Mouse (Mus musculus) stomach, embryonic 16.5 days (tissue): ENCODE data around the gene Wnt3. TPM values are rescaled to one million over a fixed set of nuclear protein-coding genes. Genes with fewer than 3 reads are reported as not detected.
A peak's percentile ranks its signal among the peaks of the same experiment; 100 is the strongest.

Experiments used
- ATAC-seq: fragments of 200-750 bp; cut with Nextera tagmentation; 2 replicates; pipeline ENCODE4 v1.8.0; 2017; ENCODE audit warnings: moderate number of reproducible peaks, moderate TSS enrichment; ENCODE audit not compliant: insufficient read depth, low FRiP score
- H3K27ac ChIP-seq: fragments of 300-500 bp; sonication (generic); 2 replicates; pipeline ENCODE4 v1.5.1; 2014; ENCODE audit warnings: low read length
- H3K27me3 ChIP-seq: fragments of 300-500 bp; sonication (generic); 2 replicates; pipeline ENCODE4 v1.6.1; 2014; ENCODE audit warnings: low read length, control low read depth, mixed read lengths; ENCODE audit not compliant: control insufficient read depth, insufficient read depth
- H3K36me3 ChIP-seq: fragments of 300-500 bp; sonication (generic); 2 replicates; pipeline ENCODE4 v1.6.1; 2014; ENCODE audit warnings: low read length; ENCODE audit not compliant: control insufficient read depth, insufficient read depth
- H3K4me1 ChIP-seq: fragments of 300-500 bp; sonication (generic); 2 replicates; pipeline ENCODE4 v1.6.1; 2014; ENCODE audit warnings: low read length, control low read depth, mixed read lengths; ENCODE audit not compliant: control insufficient read depth, insufficient read depth
- H3K4me2 ChIP-seq: fragments of 300-500 bp; sonication (generic); 2 replicates; pipeline ENCODE4 v1.6.1; 2014; ENCODE audit warnings: low read depth, low read length, mixed read lengths
- H3K4me3 ChIP-seq: fragments of 300-500 bp; sonication (generic); replicated peaks from 2 replicates; pipeline ENCODE4 v1.5.1; 2014; ENCODE audit warnings: mild to moderate bottlenecking, low read length
- H3K9ac ChIP-seq: fragments of 300-500 bp; sonication (generic); 2 replicates; pipeline ENCODE4 v1.6.1; 2014; ENCODE audit warnings: low read length
- H3K9me3 ChIP-seq: fragments of 300-500 bp; sonication (generic); replicated peaks from 2 replicates; pipeline ENCODE4 v1.6.1; 2016; ENCODE audit warnings: low read length, control low read depth; ENCODE audit not compliant: control insufficient read depth
- WGBS: fragments of 180-500 bp; shearing (Covaris S2); extraction: QIAGEN DNeasy Blood & Tissue Kit; methylation state at CpG from one replicate; pipeline ENCODE4 v1.1.7; 2014; 5-methylcytosine and 5-hydroxymethylcytosine counted together
- polyA plus RNA-seq: library from polyadenylated mRNA; unstranded; fragments of >200 nt; fragmentation: Nextera tagmentation; extraction: Ambion mirVana; gene quantifications from 2 replicates; pipeline ENCODE4 v1.2.1, GENCODE M21; 2015

Gene Wnt3
- polyA plus RNA-seq, 1 experiment from 2014 or later = 0.06 TPM

- 64% methylated on average over 6 of the region's 6 CpGs for WGBS
- no peak overlapping the region for H3K9ac ChIP-seq
- H3K36me3 ChIP-seq = no peaks in the 10 kb centered on the region
- ATAC-seq = no peak
- H3K27me3 ChIP-seq = peaks cover 6% of the 10 kb centered on the region
- H3K27ac ChIP-seq = no peak overlapping the region
- H3K9me3 ChIP-seq = no peaks in the 10 kb centered on the region
- no peaks in the 10 kb centered on the region for H3K4me1 ChIP-seq
- H3K4me3 ChIP-seq = no peak overlapping the region
- H3K4me2 ChIP-seq = no peak overlapping the region
Measured at GRCm38 (mm10) chr11:103764601-103765000, 9.3 kb upstream of the Wnt3 start.

DNA sequence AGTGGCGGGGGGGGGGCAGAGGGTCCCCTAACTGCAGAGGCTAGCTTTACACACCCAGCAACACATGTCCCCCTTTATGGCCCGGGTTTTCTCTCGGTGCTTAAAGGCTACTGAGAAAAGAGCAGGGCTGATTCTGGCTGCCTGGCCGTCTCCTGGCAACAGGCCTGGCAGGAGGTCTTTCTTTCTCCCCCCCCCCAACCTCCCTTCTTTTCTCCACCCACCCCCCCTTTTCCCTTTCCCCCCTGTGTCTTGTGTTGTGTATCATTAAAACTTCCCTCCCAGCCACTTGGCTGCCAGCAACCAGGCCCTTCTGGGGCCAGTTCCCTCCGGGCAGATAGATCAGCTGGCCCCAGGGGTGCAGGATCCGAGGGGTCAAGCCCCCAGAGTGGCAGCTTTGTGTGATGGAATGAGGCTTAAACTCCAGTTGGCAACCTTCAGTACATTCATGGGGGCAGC, 8.4 kb upstream of the Wnt3 start:
- H3K4me1 ChIP-seq = no peaks in the 10 kb centered on the region
- peaks cover 16% of the 10 kb centered on the region for H3K27me3 ChIP-seq
- no peak overlapping the region for H3K4me3 ChIP-seq
- no peak overlapping the region for H3K9ac ChIP-seq
- H3K36me3 ChIP-seq = no peaks in the 10 kb centered on the region
- H3K27ac ChIP-seq = no peak overlapping the region
- H3K4me2 ChIP-seq = no peak overlapping the region
- no peak for ATAC-seq
- no peaks in the 10 kb centered on the region for H3K9me3 ChIP-seq
- 20% methylated on average over 6 of the region's 6 CpGs for WGBS

DNA sequence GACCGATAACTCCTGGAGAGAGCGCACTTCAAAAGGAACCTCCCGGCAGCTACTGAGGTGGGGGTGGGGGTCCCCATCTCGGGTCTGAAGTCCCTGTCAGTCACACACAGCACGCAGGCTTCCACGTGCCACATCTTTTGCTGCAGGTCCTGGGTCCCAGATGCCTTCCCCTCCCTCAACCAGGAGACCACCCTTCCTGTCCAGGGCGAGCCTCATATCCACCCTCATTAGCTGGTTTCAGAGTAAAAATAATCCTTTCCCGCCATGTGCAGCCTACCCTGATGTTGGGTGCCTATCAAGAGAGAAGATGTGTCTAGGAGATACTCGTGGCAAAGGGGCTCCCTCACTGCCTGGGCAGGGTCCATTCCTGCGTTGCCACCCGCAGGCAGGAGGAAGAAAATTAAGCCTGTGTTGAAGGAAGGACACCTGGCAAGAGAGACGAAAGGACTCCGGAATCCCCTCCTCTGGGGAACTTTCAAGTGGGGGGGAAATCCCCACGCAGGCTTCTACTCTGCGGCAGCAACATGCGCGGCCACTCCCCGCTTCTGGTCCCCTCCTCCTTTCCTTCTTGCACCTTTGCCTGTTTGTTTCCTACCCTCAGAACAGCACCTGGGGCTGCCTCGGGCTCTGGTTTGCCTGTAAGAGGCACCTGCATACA, 2.7 kb upstream of the Wnt3 start:
- no peak overlapping the region for H3K4me2 ChIP-seq
- H3K9ac ChIP-seq = no peak overlapping the region
- H3K27ac ChIP-seq = no peak overlapping the region
- peaks cover 72% of the 10 kb centered on the region for H3K27me3 ChIP-seq
- no peak for ATAC-seq
- H3K4me3 ChIP-seq = no peak overlapping the region
- H3K36me3 ChIP-seq = no peaks in the 10 kb centered on the region
- H3K4me1 ChIP-seq = peaks cover 10% of the 10 kb centered on the region
- WGBS = under 1% methylated on average over 19 of the region's 19 CpGs
- no peaks in the 10 kb centered on the region for H3K9me3 ChIP-seq

DNA sequence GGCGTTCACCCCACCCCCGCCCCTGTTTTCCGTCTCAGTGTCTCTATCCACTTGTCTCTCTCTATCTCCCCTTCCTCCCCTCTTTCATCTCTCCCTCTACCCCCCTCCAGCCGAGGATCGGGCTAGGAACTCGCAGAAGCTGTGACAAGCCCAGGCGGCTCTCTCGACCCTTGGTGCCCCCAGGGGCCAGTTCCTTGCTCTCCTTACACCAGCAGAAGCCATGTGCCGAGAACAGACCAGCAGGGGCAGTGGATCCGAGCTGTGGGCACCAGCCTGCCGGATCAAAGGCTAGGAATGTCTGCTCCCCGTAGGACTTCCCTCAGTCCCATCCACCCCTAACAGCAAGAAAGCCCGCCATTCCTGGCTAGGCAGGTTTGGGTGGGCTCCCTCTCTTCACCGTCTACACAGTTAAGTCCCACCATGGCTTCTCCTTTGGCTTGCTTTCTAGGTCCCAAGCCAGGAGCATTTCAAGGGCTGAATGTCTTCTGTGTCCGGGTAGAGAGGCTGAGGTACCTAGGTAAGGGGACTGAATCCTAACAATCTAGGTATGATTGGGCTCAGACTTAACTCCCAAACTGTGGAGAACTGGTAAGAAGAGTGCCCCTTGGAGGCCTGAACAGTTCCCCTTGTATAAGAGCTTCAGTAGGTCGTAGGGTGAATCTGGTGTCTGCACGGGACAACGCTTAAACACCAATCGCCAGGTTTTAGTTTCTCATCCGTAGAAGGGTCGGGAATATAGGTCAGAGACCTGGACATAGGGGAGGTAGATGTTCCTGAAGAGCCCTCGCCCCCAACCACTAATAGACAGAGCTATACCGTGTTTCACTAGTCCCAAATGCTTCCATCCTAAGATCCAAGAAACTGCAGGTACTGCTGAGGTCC, 1.2 kb upstream of the Wnt3 start:
- no peak overlapping the region for H3K9ac ChIP-seq
- ATAC-seq = no peak
- peaks cover 83% of the 10 kb centered on the region for H3K27me3 ChIP-seq
- H3K4me2 ChIP-seq = peak overlapping the region; percentile 51; the same call in 1 of the 2 replicates
- peaks cover 10% of the 10 kb centered on the region for H3K4me1 ChIP-seq
- no peaks in the 10 kb centered on the region for H3K9me3 ChIP-seq
- H3K27ac ChIP-seq = no peak overlapping the region
- no peaks in the 10 kb centered on the region for H3K36me3 ChIP-seq
- WGBS = 3% methylated on average over 23 of the region's 23 CpGs
- peak overlapping the region; percentile 28; the same call in 1 of the 2 replicates for H3K4me3 ChIP-seq

GRCm38 (mm10) chr11:103774228-103774530, 229 bp downstream of the Wnt3 start:
- WGBS = 2% methylated on average over 19 of the region's 19 CpGs
- no peak for ATAC-seq
- Histone ChIP-seq H3K4me3 (peak overlapping the region; percentile 28), H3K4me1 (peaks cover 10% of the 10 kb centered on the region), H3K36me3 (no peaks in the 10 kb centered on the region), H3K9me3 (no peaks in the 10 kb centered on the region), H3K27me3 (peaks cover 79% of the 10 kb centered on the region), H3K9ac (no peak overlapping the region), H3K27ac (no peak overlapping the region), H3K4me2 (peak overlapping the region; percentile 51)

DNA sequence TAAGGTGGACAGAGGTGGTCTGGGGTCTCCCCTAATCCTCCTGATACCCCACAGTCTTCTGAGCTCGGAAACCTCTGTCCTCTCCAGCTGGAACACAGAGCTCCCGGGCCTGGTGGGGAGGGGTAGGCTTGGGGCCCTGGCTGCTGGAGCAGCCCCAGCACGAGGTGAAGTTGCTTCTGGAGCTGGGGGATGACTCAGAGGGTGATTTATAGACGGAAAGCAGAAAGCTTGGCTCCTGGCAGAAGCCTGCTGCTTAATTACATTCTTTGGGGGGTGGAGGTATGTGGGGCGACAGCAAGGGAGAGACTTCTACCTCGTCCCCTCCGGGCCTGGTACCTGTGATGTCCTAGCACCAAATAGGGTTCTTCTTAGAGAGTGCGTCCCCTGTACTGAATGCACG, 6.2 kb downstream of the Wnt3 start:
- Histone ChIP-seq H3K27me3 (peaks cover 30% of the 10 kb centered on the region), H3K4me1 (no peaks in the 10 kb centered on the region), H3K36me3 (no peaks in the 10 kb centered on the region), H3K27ac (no peak overlapping the region), H3K9ac (no peak overlapping the region), H3K9me3 (no peaks in the 10 kb centered on the region), H3K4me2 (no peak overlapping the region), H3K4me3 (no peak overlapping the region)
- 32% methylated on average over 9 of the region's 9 CpGs for WGBS
- peak; percentile 25; the same call in 1 of the 2 replicates for ATAC-seq

- no peaks in the 10 kb centered on the region for H3K4me1 ChIP-seq
- H3K4me2 ChIP-seq = no peak overlapping the region
- no peak overlapping the region for H3K9ac ChIP-seq
- H3K27ac ChIP-seq = no peak overlapping the region
- H3K4me3 ChIP-seq = no peak overlapping the region
- H3K9me3 ChIP-seq = no peaks in the 10 kb centered on the region
- H3K27me3 ChIP-seq = peaks cover 10% of the 10 kb centered on the region
- WGBS = 58% methylated on average over 5 of the region's 5 CpGs
- H3K36me3 ChIP-seq = no peaks in the 10 kb centered on the region
- ATAC-seq = no peak
Measured at GRCm38 (mm10) chr11:103789951-103790350, 16.0 kb downstream of the Wnt3 start.

DNA sequence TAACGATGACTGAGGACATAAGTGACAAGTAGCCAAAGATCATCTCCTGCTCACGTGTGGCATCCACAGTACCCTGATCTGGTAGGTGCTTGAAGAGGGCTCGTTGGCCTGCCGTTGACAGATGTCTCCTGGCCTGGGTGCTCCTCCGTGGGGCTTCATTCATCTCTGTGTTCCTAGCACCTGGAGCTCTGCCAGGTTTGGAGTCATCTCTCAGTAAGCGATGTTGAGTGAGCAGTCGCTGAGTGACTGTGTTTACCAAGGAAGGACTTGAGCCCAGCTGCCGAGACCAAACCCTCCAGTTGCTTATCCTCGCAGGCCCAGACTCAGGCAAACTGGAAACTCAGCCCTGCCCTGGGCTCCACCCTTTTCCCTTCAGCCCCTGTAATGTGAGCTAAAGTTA, 27.2 kb downstream of the Wnt3 start:
- no peaks in the 10 kb centered on the region for H3K4me1 ChIP-seq
- H3K4me2 ChIP-seq = no peak overlapping the region
- H3K9me3 ChIP-seq = peaks cover 8% of the 10 kb centered on the region; the same call in 1 of the 2 replicates
- H3K9ac ChIP-seq = no peak overlapping the region
- no peak for ATAC-seq
- H3K36me3 ChIP-seq = no peaks in the 10 kb centered on the region
- peaks cover 9% of the 10 kb centered on the region for H3K27me3 ChIP-seq
- no peak overlapping the region for H3K27ac ChIP-seq
- H3K4me3 ChIP-seq = no peak overlapping the region
- 37% methylated on average over 9 of the region's 9 CpGs for WGBS

DNA sequence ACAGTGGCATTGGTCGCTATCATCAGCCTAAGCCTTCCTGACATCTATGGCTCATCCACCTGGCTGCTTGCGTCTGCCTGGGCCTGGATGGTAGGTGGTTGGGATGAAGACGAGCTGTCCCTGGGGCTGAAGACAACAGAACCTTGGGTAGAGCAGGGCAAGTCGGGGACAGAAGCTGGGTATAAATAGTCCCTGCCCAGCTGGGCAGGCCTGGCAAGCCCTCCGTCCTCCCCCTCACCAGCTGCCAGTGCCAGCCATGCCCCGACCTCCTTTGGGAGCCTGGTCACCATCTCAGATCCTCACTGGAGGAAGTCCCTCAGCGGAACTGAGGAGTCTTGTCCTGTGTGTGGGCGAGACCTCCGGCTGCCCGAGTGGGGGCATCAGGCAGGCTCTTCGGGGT, 30.2 kb downstream of the Wnt3 start:
- H3K9me3 ChIP-seq = peaks cover 8% of the 10 kb centered on the region; the same call in 1 of the 2 replicates
- WGBS = 83% methylated on average over 11 of the region's 11 CpGs
- ATAC-seq = no peak
- no peak overlapping the region for H3K27ac ChIP-seq
- H3K36me3 ChIP-seq = no peaks in the 10 kb centered on the region
- no peak overlapping the region for H3K4me3 ChIP-seq
- no peak overlapping the region for H3K4me2 ChIP-seq
- H3K4me1 ChIP-seq = 0 out of 2 replicates have a peak, but pooled peaks cover 4% of the 10 kb centered on the region
- H3K9ac ChIP-seq = no peak overlapping the region
- peaks cover 27% of the 10 kb centered on the region for H3K27me3 ChIP-seq
